Mouse (Mus musculus) kidney, embryonic 15.5 days (tissue): Measurements from ENCODE around the gene Rusc2. TPM values are rescaled to one million over a fixed set of nuclear protein-coding genes. Genes with fewer than 3 reads are reported as not detected.

Experiments
- ATAC-seq: fragments of 200-750 bp; cut with Nextera tagmentation; replicated peaks from 2 replicates; pipeline ENCODE4 v1.8.0; 2017; ENCODE audit warnings: moderate TSS enrichment; ENCODE audit not compliant: low FRiP score
- H3K27ac ChIP-seq: fragments of 300-500 bp; sonication (generic); 2 replicates; pipeline ENCODE4 v1.5.1; 2015; ENCODE audit warnings: mild to moderate bottlenecking, inconsistent platforms
- H3K27me3 ChIP-seq: fragments of 300-500 bp; sonication (generic); 2 replicates; pipeline ENCODE4 v1.6.1; 2015; ENCODE audit warnings: inconsistent platforms
- H3K36me3 ChIP-seq: fragments of 300-500 bp; sonication (generic); 2 replicates; pipeline ENCODE4 v1.6.1; 2015; ENCODE audit warnings: inconsistent platforms
- H3K4me1 ChIP-seq: fragments of 300-500 bp; sonication (generic); 2 replicates; pipeline ENCODE4 v1.6.1; 2015; ENCODE audit warnings: inconsistent platforms
- H3K4me2 ChIP-seq: fragments of 300-500 bp; sonication (generic); 2 replicates; pipeline ENCODE4 v1.6.1; 2015; ENCODE audit warnings: moderate library complexity, mild to moderate bottlenecking, inconsistent platforms
- H3K4me3 ChIP-seq: fragments of 300-500 bp; sonication (generic); replicated peaks from 2 replicates; pipeline ENCODE4 v1.5.1; 2015; ENCODE audit warnings: mild to moderate bottlenecking, inconsistent platforms
- H3K9ac ChIP-seq: fragments of 300-500 bp; sonication (generic); 2 replicates; pipeline ENCODE4 v1.6.1; 2015; ENCODE audit warnings: mild to moderate bottlenecking, inconsistent platforms
- H3K9me3 ChIP-seq: fragments of 300-500 bp; sonication (generic); replicated peaks from 2 replicates; pipeline ENCODE4 v1.6.1; 2016; ENCODE audit warnings: inconsistent platforms
- WGBS: fragments of 180-500 bp; shearing (Covaris S2); methylation state at CpG from one replicate; pipeline ENCODE4 v1.1.7; 2015; ENCODE audit warnings: mixed read lengths; 5-methylcytosine and 5-hydroxymethylcytosine counted together
- polyA plus RNA-seq: library from polyadenylated mRNA; unstranded; fragments of >200 nt; fragmentation: Nextera tagmentation; extraction: Ambion mirVana; gene quantifications from 2 replicates; pipeline ENCODE4 v1.2.1, GENCODE M21; 2015

The Rusc2 gene
- polyA plus RNA-seq, 1 experiment from 2014 or later = 14.1 TPM

GRCm38 (mm10) chr4:43456470-43456869, 74.7 kb downstream of the Rusc2 start:
- Histone ChIP-seq H3K9me3 (no peaks in the 10 kb centered on the region), H3K36me3 (no peaks in the 10 kb centered on the region), H3K9ac (no peak overlapping the region), H3K27ac (no peak overlapping the region), H3K4me2 (no peak overlapping the region), H3K4me1 (peaks cover 36% of the 10 kb centered on the region), H3K4me3 (no peak overlapping the region), H3K27me3 (peaks cover 37% of the 10 kb centered on the region)
- ATAC-seq = no peak
- WGBS = 30% methylated on average over 4 of the region's 4 CpGs

DNA sequence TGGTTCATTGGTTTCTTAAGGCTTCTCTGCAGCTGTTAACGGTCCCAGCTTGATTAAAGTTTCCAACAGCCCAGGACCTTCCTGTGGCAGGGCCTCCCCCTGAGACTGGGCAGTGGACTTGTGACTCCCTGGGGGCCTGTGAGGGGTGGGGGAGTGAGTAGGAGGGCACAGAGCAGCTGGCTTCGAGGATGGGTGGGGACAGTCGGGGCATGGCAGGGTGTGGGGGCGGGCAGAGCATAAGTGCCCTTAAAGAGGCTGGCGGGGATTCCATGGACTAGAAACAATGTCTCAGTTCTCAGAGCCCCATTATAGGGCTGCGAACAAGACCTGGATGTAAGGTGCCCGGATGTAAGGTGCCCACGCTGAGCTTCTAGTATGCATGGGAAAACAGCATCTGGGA, 75.3 kb downstream of the Rusc2 start:
- H3K4me2 ChIP-seq = no peak overlapping the region
- ATAC-seq = 0 out of 2 replicates have a peak, but pooled peaks have one; percentile 30
- peaks cover 35% of the 10 kb centered on the region for H3K4me1 ChIP-seq
- 20% methylated on average over 8 of the region's 8 CpGs for WGBS
- no peak overlapping the region for H3K4me3 ChIP-seq
- H3K27me3 ChIP-seq = peaks cover 33% of the 10 kb centered on the region
- no peaks in the 10 kb centered on the region for H3K36me3 ChIP-seq
- H3K9me3 ChIP-seq = no peaks in the 10 kb centered on the region
- H3K27ac ChIP-seq = no peak overlapping the region
- no peak overlapping the region for H3K9ac ChIP-seq

DNA sequence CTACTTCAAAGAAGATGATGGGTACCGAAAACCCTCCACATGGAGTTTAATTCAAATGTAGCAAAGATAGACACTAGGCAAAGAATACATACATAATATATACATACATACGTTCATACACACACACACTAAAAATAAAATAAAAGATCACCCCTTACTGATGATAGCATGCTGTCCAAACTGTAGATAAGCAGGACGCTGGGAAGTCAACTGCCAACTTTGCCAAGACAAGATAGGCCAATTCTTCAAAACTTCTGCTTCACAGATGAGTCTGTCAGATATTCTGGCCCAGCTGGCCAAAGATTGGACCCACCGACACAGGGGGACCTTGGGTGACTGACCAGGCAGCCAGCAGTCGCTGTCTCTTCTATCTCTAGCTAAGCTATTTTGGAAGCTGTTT, 81.3 kb downstream of the Rusc2 start:
- H3K36me3 ChIP-seq = no peaks in the 10 kb centered on the region
- H3K9ac ChIP-seq = no peak overlapping the region
- H3K4me1 ChIP-seq = no peaks in the 10 kb centered on the region
- no peak for ATAC-seq
- H3K27me3 ChIP-seq = no peaks in the 10 kb centered on the region
- H3K27ac ChIP-seq = no peak overlapping the region
- WGBS = 89% methylated on average over 5 of the region's 5 CpGs
- H3K4me2 ChIP-seq = no peak overlapping the region
- H3K4me3 ChIP-seq = no peak overlapping the region
- H3K9me3 ChIP-seq = no peaks in the 10 kb centered on the region

- Histone ChIP-seq H3K9ac (no peak overlapping the region), H3K27ac (no peak overlapping the region), H3K4me1 (no peaks in the 10 kb centered on the region), H3K4me2 (no peak overlapping the region), H3K4me3 (no peak overlapping the region), H3K27me3 (no peaks in the 10 kb centered on the region), H3K9me3 (no peaks in the 10 kb centered on the region), H3K36me3 (no peaks in the 10 kb centered on the region)
- WGBS = 86% methylated on average over 6 of the region's 6 CpGs
- no peak for ATAC-seq
Observed at GRCm38 (mm10) chr4:43465935-43466334, 84.2 kb downstream of the Rusc2 start.

DNA sequence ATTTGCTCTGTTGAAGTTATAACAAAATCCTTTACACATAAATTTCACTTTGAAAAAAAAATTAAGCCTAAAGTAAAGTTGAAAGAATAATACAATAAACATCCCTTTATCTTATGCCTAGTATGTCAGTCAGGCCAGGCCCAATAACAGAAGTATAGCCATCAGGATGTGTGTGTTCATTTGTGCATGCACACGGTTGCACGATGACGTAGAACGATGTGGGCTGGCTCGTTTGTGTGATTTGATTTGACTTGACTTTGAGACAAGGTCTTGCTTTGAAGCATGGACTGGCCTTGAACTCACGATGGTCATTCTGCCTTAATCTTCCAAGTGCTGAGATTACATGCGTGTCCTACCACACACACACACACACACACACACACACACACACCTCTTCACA, 85.1 kb downstream of the Rusc2 start:
- 92% methylated on average over 7 of the region's 7 CpGs for WGBS
- ATAC-seq = no peak
- Histone ChIP-seq H3K27ac (no peak overlapping the region), H3K4me2 (no peak overlapping the region), H3K36me3 (no peaks in the 10 kb centered on the region), H3K27me3 (no peaks in the 10 kb centered on the region), H3K4me1 (no peaks in the 10 kb centered on the region), H3K9ac (no peak overlapping the region), H3K9me3 (no peaks in the 10 kb centered on the region), H3K4me3 (no peak overlapping the region)

GRCm38 (mm10) chr4:43470301-43470700, 88.5 kb downstream of the Rusc2 start:
- Histone ChIP-seq H3K9ac (no peak overlapping the region), H3K27me3 (no peaks in the 10 kb centered on the region), H3K27ac (no peak overlapping the region), H3K4me1 (no peaks in the 10 kb centered on the region), H3K9me3 (no peaks in the 10 kb centered on the region), H3K4me3 (no peak overlapping the region), H3K36me3 (no peaks in the 10 kb centered on the region), H3K4me2 (no peak overlapping the region)
- ATAC-seq = no peak
- 89% methylated on average over 10 of the region's 10 CpGs for WGBS

GRCm38 (mm10) chr4:43473636-43474035, 91.9 kb downstream of the Rusc2 start:
- ATAC-seq = no peak

GRCm38 (mm10) chr4:43476604-43477003, 94.8 kb downstream of the Rusc2 start:
- Histone ChIP-seq H3K9ac (no peak overlapping the region), H3K27me3 (no peaks in the 10 kb centered on the region), H3K4me1 (peaks cover 13% of the 10 kb centered on the region), H3K4me2 (no peak overlapping the region), H3K36me3 (no peaks in the 10 kb centered on the region), H3K9me3 (no peaks in the 10 kb centered on the region), H3K27ac (no peak overlapping the region), H3K4me3 (no peak overlapping the region)
- WGBS = 84% methylated on average over 6 of the region's 6 CpGs
- no peak for ATAC-seq

More at GRCm38 (mm10) chr4:43473636-43474035, 91.9 kb downstream of the Rusc2 start:
- H3K9me3 ChIP-seq = no peaks in the 10 kb centered on the region
- no peaks in the 10 kb centered on the region for H3K36me3 ChIP-seq
- no peak overlapping the region for H3K4me2 ChIP-seq
- no peak overlapping the region for H3K4me3 ChIP-seq
- WGBS = 76% methylated on average over 1 of the region's 1 CpGs
- no peaks in the 10 kb centered on the region for H3K27me3 ChIP-seq
- peaks cover 8% of the 10 kb centered on the region for H3K4me1 ChIP-seq
- H3K27ac ChIP-seq = no peak overlapping the region
- H3K9ac ChIP-seq = no peak overlapping the region

Other genes with a start within 250 kb of the Rusc2 start
- 0.27 and 0.50 TPM in 2 replicates for gene Atp8b5, start 114.8 kb upstream of the Rusc2 start, polyA plus RNA-seq
- 0.27 and 0.44 TPM in 2 replicates for gene Fam166b, start 47.2 kb downstream of the Rusc2 start, polyA plus RNA-seq
- 5.9 and 7.4 TPM in 2 replicates for gene Tesk1, start 60.0 kb downstream of the Rusc2 start, polyA plus RNA-seq
- 3.0 and 4.3 TPM in 2 replicates for gene Cd72, start 72.6 kb downstream of the Rusc2 start, polyA plus RNA-seq
- gene Sit1, start 101.8 kb downstream of the Rusc2 start, polyA plus RNA-seq = not detected in 2 replicates
- gene Ccdc107, start 110.9 kb downstream of the Rusc2 start, polyA plus RNA-seq = 69.5 and 72.2 TPM in 2 replicates
- gene Arhgef39, start 117.7 kb downstream of the Rusc2 start, polyA plus RNA-seq = 40.8 and 45.3 TPM in 2 replicates
- 1.7 and 2.1 TPM in 2 replicates for gene Car9, start 125.0 kb downstream of the Rusc2 start, polyA plus RNA-seq
- 248 and 303 TPM in 2 replicates for gene Tpm2, start 141.8 kb downstream of the Rusc2 start, polyA plus RNA-seq
- 61.6 and 66.4 TPM in 2 replicates for gene Creb3, start 180.4 kb downstream of the Rusc2 start, polyA plus RNA-seq
- 71.8 and 81.0 TPM in 2 replicates for gene Tln1, start 180.7 kb downstream of the Rusc2 start, polyA plus RNA-seq
- gene Rgp1, start 196.7 kb downstream of the Rusc2 start, polyA plus RNA-seq = 29.3 and 30.7 TPM in 2 replicates
- gene Gba2, start 196.9 kb downstream of the Rusc2 start, polyA plus RNA-seq = 20.4 and 22.7 TPM in 2 replicates
- gene Msmp, start 202.5 kb downstream of the Rusc2 start, polyA plus RNA-seq = 1.3 and 2.6 TPM in 2 replicates
- gene Npr2, start 250.0 kb downstream of the Rusc2 start, polyA plus RNA-seq = 8.0 and 10.2 TPM in 2 replicates